Mouse (Mus musculus) midbrain, embryonic 16.5 days (tissue): Measurements from ENCODE around the gene Gpha2. TPM values are rescaled to one million over a fixed set of nuclear protein-coding genes. Genes with fewer than 3 reads are reported as not detected.

Experiments used
- ATAC-seq: fragments of 200-750 bp; cut with Nextera tagmentation; 2 replicates; pipeline ENCODE4 v1.8.0; 2017; ENCODE audit warnings: moderate TSS enrichment
- H3K27ac ChIP-seq: fragments of 300-500 bp; sonication (generic); 2 replicates; pipeline ENCODE4 v1.5.1; 2014; ENCODE audit warnings: mild to moderate bottlenecking, low read length, mixed read lengths
- H3K27me3 ChIP-seq: fragments of 300-500 bp; sonication (generic); 2 replicates; pipeline ENCODE4 v1.6.1; 2014; ENCODE audit warnings: low read depth, low read length, mixed read lengths; ENCODE audit not compliant: control insufficient read depth, insufficient read depth
- H3K36me3 ChIP-seq: fragments of 300-500 bp; sonication (generic); 2 replicates; pipeline ENCODE4 v1.6.1; 2014; ENCODE audit warnings: mild to moderate bottlenecking, low read length, moderate library complexity, mixed read lengths; ENCODE audit not compliant: control insufficient read depth, insufficient read depth
- H3K4me1 ChIP-seq: fragments of 300-500 bp; sonication (generic); 2 replicates; pipeline ENCODE4 v1.6.1; 2014; ENCODE audit warnings: mild to moderate bottlenecking, low read length, mixed read lengths; ENCODE audit not compliant: control insufficient read depth, insufficient read depth
- H3K4me2 ChIP-seq: fragments of 300-500 bp; sonication (generic); 2 replicates; pipeline ENCODE4 v1.6.1; 2014; ENCODE audit warnings: mild to moderate bottlenecking, low read length, mixed read lengths
- H3K4me3 ChIP-seq: fragments of 300-500 bp; sonication (generic); 2 replicates; pipeline ENCODE4 v1.5.1; 2014; ENCODE audit warnings: low read depth, mild to moderate bottlenecking, low read length, moderate library complexity, mixed read lengths
- H3K9ac ChIP-seq: fragments of 300-500 bp; sonication (generic); 2 replicates; pipeline ENCODE4 v1.6.1; 2014; ENCODE audit warnings: low read depth, low read length, mixed read lengths
- H3K9me3 ChIP-seq: fragments of 300-500 bp; sonication (generic); replicated peaks from 2 replicates; pipeline ENCODE4 v1.6.1; 2014; ENCODE audit warnings: mild to moderate bottlenecking, low read length, mixed read lengths; ENCODE audit not compliant: control insufficient read depth, poor library complexity, severe bottlenecking
- WGBS: fragments of 180-500 bp; shearing (Covaris S2); extraction: QIAGEN DNeasy Blood & Tissue Kit; methylation state at CpG from one replicate; pipeline ENCODE4 v1.1.7; 2014; 5-methylcytosine and 5-hydroxymethylcytosine counted together
- polyA plus RNA-seq: library from polyadenylated mRNA; unstranded; fragments of >200 nt; fragmentation: Nextera tagmentation; extraction: Ambion mirVana; gene quantifications from 2 replicates; pipeline ENCODE4 v1.2.1, GENCODE M21; 2015

Gene Gpha2
- polyA plus RNA-seq, 1 experiment from 2014 or later: not detected

- no peak overlapping the region for H3K27ac ChIP-seq
- peaks cover 45% of the 10 kb centered on the region for H3K36me3 ChIP-seq
- no peaks in the 10 kb centered on the region for H3K9me3 ChIP-seq
- H3K4me2 ChIP-seq: no peak overlapping the region
- H3K27me3 ChIP-seq: no peaks in the 10 kb centered on the region
- no peak overlapping the region for H3K4me3 ChIP-seq
- WGBS: 96% methylated on average over 4 of the region's 4 CpGs
- H3K4me1 ChIP-seq: no peaks in the 10 kb centered on the region
- no peak for ATAC-seq
- H3K9ac ChIP-seq: no peak overlapping the region
These were observed 26.8 kb downstream of the Gpha2 start for GRCm38 (mm10) chr19:6253021-6253420.

- H3K4me2 ChIP-seq: no peak overlapping the region
- WGBS: 57% methylated on average over 2 of the region's 2 CpGs
- no peak for ATAC-seq
These were observed 34.2 kb downstream of the Gpha2 start for GRCm38 (mm10) chr19:6260428-6260827.

DNA sequence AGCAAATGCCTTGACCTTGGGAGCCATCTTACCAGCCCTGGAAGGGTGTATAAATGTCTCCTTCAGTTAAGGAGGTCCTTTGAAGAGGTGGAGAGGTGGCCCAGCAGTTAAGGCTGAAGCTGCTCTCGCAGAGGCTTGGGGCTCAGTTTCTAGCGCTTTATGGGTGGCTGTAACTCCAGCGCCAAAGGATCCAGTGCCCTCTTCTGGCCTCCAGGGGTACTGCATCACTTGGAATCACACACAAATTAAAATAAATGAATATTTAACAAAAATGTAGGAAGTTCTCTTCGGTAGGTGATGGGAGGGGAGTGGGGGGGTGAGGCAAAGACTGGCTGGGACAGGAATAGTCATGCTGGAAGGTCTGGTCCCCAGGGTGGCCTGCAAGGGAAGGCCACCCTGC lies 34.8 kb downstream of the Gpha2 start:
- Histone ChIP-seq H3K36me3 (peaks cover 42% of the 10 kb centered on the region), H3K27me3 (no peaks in the 10 kb centered on the region), H3K4me2 (no peak overlapping the region), H3K4me1 (no peaks in the 10 kb centered on the region), H3K9ac (no peak overlapping the region), H3K27ac (no peak overlapping the region), H3K9me3 (no peaks in the 10 kb centered on the region), H3K4me3 (no peak overlapping the region)
- ATAC-seq: no peak
- 84% methylated on average over 4 of the region's 4 CpGs for WGBS

More at GRCm38 (mm10) chr19:6260428-6260827, 34.2 kb downstream of the Gpha2 start:
- Histone ChIP-seq H3K4me1 (no peaks in the 10 kb centered on the region), H3K4me3 (no peak overlapping the region), H3K9me3 (no peaks in the 10 kb centered on the region), H3K36me3 (peaks cover 46% of the 10 kb centered on the region), H3K27me3 (no peaks in the 10 kb centered on the region), H3K27ac (no peak overlapping the region), H3K9ac (no peak overlapping the region)

DNA sequence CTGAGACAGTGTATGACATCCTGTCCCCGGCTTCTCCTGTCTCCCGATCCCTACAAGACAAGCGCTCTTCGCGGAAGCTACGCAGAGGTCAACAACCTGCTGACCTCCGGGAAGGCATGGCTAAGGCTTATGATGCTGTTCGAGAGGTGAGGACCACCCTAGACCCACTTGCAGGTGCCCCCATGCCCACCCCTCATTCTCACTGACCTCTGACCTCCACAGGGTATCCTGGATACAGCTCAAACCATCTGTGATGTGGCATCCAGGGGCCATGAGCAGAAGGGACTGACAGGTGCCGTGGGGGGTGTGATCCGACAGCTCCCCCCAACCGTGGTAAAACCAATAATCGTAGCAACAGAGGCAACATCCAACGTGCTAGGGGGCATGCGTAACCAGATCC lies 35.2 kb downstream of the Gpha2 start:
- Histone ChIP-seq H3K9me3 (no peaks in the 10 kb centered on the region), H3K27ac (no peak overlapping the region), H3K36me3 (peaks cover 38% of the 10 kb centered on the region), H3K4me3 (no peak overlapping the region), H3K9ac (no peak overlapping the region), H3K27me3 (no peaks in the 10 kb centered on the region), H3K4me1 (no peaks in the 10 kb centered on the region), H3K4me2 (no peak overlapping the region)
- WGBS: 93% methylated on average over 14 of the region's 14 CpGs
- ATAC-seq: no peak

DNA sequence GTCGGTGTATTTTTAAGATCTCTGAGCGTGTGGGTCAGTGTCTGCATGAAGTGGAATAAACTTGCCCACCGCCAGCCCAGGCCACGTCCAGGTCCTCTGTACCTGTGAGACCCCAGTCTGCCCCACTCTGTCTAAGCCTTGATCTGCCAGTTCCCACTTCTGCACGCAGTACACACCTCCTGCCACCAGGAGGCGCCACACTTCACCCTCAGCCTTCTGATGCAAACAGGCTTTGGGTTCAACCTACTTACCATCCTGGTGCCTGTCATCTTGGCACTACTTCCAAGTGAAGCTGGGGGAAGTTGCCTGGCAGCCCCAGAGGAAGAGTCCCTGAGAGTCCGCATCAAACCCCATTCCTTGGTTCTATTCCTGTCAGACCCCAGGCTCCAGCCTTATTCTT lies 36.0 kb downstream of the Gpha2 start:
- 61% methylated on average over 7 of the region's 7 CpGs for WGBS
- no peak overlapping the region for H3K9ac ChIP-seq
- H3K4me3 ChIP-seq: no peak overlapping the region
- no peak for ATAC-seq
- H3K4me2 ChIP-seq: no peak overlapping the region
- H3K27ac ChIP-seq: no peak overlapping the region
- H3K9me3 ChIP-seq: no peaks in the 10 kb centered on the region
- H3K4me1 ChIP-seq: no peaks in the 10 kb centered on the region
- peaks cover 32% of the 10 kb centered on the region for H3K36me3 ChIP-seq
- no peaks in the 10 kb centered on the region for H3K27me3 ChIP-seq

DNA sequence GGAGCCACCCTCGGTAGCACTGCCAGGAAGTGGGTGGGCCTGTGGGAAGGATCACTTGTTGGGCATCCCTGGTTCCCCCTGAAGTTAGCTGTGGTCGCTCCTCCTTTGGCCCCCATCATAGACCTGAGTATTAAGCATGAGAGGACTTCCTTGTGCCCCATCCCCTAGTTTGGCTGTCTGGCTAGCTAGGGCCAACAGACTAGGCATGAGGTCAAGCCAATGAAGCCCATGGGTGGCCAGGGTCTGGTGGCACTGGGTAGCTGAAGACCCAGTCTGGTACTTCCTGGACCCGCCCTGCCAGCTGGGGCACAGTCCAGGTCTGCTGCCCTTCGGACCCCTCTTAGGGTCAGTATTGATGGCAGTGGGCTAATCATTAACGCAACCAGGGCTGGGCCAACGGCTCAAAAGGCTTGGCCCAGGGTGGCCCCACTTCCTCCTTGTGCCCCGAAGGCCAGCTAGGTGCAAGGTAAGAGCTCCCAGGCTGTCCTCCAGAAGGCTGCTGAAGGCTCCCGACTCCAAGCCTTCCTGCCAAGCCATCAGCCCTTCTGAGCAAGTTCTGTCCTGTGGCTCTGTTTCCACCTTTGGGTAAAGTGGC lies 36.8 kb downstream of the Gpha2 start:
- 89% methylated on average over 8 of the region's 8 CpGs for WGBS
- Histone ChIP-seq H3K4me3 (no peak overlapping the region), H3K4me1 (no peaks in the 10 kb centered on the region), H3K27me3 (no peaks in the 10 kb centered on the region), H3K27ac (no peak overlapping the region), H3K9ac (no peak overlapping the region), H3K9me3 (no peaks in the 10 kb centered on the region), H3K36me3 (peaks cover 25% of the 10 kb centered on the region), H3K4me2 (no peak overlapping the region)
- no peak for ATAC-seq

DNA sequence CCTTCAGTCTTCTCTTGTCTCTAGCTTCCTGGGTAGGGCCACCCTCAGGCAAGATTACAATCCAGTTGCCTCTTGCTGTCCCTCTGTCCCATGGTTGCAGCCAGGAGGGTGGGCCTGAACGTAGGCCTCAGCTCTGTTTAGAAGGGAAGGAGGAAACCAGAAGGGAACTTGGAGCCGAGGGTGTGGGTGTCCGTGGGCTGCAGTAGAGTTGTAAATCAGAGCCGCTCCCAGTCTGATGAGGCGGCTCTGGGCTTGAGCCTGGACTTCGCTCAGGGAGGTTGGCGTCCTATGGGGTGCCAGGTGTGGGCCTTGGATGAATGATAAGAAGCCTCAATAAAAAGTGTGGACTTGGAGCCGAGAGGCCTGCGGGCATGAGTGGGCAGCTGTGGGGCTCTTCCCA lies 38.0 kb downstream of the Gpha2 start:
- Histone ChIP-seq H3K9ac (no peak overlapping the region), H3K36me3 (peaks cover 19% of the 10 kb centered on the region), H3K9me3 (no peaks in the 10 kb centered on the region), H3K27ac (no peak overlapping the region), H3K4me3 (no peak overlapping the region), H3K27me3 (no peaks in the 10 kb centered on the region), H3K4me2 (no peak overlapping the region), H3K4me1 (no peaks in the 10 kb centered on the region)
- 80% methylated on average over 9 of the region's 9 CpGs for WGBS
- ATAC-seq: no peak

DNA sequence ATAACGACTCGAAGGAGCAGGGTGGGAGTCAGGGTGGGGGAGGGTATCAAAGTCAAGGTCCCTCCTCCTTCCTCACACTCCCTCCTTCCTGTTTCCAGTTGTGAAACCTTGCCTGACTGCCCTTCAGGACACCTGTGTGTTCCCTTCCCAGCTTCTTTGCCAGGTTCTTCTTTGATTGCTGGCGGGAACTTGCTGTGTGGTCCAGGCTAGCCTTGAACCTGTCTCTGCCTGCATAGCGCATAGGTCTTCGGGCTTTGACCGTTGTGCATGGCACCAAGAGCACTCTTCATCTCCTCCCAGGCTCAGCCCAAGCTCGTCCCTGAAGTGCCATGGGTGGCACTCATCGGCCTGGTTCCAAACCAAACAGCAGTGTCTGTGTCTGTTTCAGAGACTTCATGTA lies 38.8 kb downstream of the Gpha2 start:
- Histone ChIP-seq H3K4me3 (no peak overlapping the region), H3K27me3 (no peaks in the 10 kb centered on the region), H3K9ac (no peak overlapping the region), H3K9me3 (no peaks in the 10 kb centered on the region), H3K27ac (no peak overlapping the region), H3K36me3 (peaks cover 18% of the 10 kb centered on the region), H3K4me1 (no peaks in the 10 kb centered on the region), H3K4me2 (no peak overlapping the region)
- no peak for ATAC-seq
- WGBS: 89% methylated on average over 8 of the region's 8 CpGs

GRCm38 (mm10) chr19:6265727-6266182 lies 39.6 kb downstream of the Gpha2 start:
- no peak for ATAC-seq
- no peak overlapping the region for H3K4me3 ChIP-seq

More at GRCm38 (mm10) chr19:6265727-6266182, 39.6 kb downstream of the Gpha2 start:
- Histone ChIP-seq H3K4me1 (no peaks in the 10 kb centered on the region), H3K9ac (no peak overlapping the region), H3K4me2 (no peak overlapping the region), H3K36me3 (peaks cover 10% of the 10 kb centered on the region), H3K9me3 (no peaks in the 10 kb centered on the region), H3K27ac (no peak overlapping the region), H3K27me3 (no peaks in the 10 kb centered on the region)
- WGBS: 68% methylated on average over 6 of the region's 6 CpGs
